Mouse (Mus musculus) kidney, postnatal 10 days (tissue): ENCODE data around the gene Vmn2r121.

Source experiments
- DNase-seq: peaks from one replicate; pipeline ENCODE4 v3.0.0; 2021; ENCODE audit warnings: mixed read lengths

Vmn2r121 gene

DNA sequence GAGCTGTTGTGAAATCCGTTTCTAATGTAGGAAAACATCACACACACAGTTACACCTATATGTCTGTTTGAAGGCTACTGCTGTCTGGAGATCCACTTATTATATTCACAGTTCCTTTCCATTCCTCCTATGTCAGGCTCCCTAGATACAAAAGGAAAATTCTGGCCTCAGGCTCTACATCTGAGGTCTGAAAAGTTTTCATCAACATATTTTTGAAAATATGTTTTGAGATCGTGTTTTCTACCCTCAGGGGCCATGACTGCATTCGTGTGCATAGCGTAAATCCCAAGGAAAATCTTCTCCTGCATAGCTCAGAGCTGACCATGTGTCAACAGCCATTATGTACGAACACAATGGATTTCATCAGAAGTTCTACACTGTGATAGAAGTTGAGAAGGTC lies at the start of gene Vmn2r121:
Gene Vmn2r121, minus strand, starts transcription at position 101 of the 400 bp plus-strand sequence.
- DNase-seq: no peak
